Mouse (Mus musculus): ENCODE results near the gene Clstn2.

DNA sequence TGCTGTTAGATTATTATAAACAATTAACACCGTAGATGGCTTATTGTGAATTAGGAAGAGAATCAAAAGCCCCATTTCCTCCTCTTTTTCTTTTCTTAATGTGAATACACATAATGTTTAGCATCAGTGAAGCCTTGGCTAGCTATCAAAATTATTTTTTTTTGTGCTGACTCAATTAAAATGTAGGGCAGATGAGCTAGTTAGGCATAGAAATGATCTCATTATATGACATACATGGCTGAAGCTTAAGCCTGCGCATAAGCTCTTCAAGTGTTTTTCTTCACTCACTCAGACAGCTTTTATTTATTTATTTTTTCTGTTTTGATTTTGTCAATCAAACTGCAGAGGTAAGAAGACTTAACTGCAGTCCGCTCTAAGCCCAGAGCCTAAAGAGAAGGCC is 405.1 kb downstream of the Clstn2 start:
- TF ChIP-seq CTCF (IDR thresholded peaks at IDR 0.05; ENCODE audit: extremely low read depth, insufficient read length, insufficient replicate concordance, low read depth, low read length) (no peak), POLR2A (IDR thresholded peaks at IDR 0.05; ENCODE audit: low read depth, low read length) (no peak)

All from small intestine, adult 2 months (tissue).